Mouse (Mus musculus) heart, adult 18-20 months (tissue): ENCODE results near the gene Gclm. TPM values are rescaled to one million over a fixed set of nuclear protein-coding genes. Genes with fewer than 3 reads are reported as not detected.
A peak's percentile ranks its signal among the peaks of the same experiment; 100 is the strongest.
"Not testable (repeated sequence)": the region's sequence is repeated elsewhere in the genome, so short reads cannot be mapped to it uniquely, and the experiment has no call there.

Source experiments
- DNase-seq, 2 experiments: peaks; one replicate each; pipeline ENCODE4 v3.0.0; 2021 to 2022; ENCODE audit warnings: mixed read lengths in 1 of 2
- long read RNA-seq, 2 experiments: library from polyadenylated mRNA; stranded (forward); transcript quantifications; one replicate each; pipeline ENCODE4 v2.0.0; 2021
- total RNA-seq, 2 experiments: library from RNA; stranded (reverse); gene quantifications; 2 replicates each; pipeline ENCODE4 v1.2.3; 2021

The Gclm gene
- total RNA-seq, result 10 to 100 TPM; 42.4 to 72.6 TPM
- long read RNA-seq, experiment 1, full-length matches to known transcripts, result 28 of 29 reads
- long read RNA-seq, experiment 1, partial matches to known transcripts, result 0 of 29 reads
- long read RNA-seq, experiment 1, other reads (novel, unspliced or antisense), result 1 of 29 reads
- long read RNA-seq, experiment 2, full-length matches to known transcripts, result 14 of 16 reads
- long read RNA-seq, experiment 2, partial matches to known transcripts, result 0 of 16 reads
- long read RNA-seq, experiment 2, other reads (novel, unspliced or antisense), result 2 of 16 reads

DNA sequence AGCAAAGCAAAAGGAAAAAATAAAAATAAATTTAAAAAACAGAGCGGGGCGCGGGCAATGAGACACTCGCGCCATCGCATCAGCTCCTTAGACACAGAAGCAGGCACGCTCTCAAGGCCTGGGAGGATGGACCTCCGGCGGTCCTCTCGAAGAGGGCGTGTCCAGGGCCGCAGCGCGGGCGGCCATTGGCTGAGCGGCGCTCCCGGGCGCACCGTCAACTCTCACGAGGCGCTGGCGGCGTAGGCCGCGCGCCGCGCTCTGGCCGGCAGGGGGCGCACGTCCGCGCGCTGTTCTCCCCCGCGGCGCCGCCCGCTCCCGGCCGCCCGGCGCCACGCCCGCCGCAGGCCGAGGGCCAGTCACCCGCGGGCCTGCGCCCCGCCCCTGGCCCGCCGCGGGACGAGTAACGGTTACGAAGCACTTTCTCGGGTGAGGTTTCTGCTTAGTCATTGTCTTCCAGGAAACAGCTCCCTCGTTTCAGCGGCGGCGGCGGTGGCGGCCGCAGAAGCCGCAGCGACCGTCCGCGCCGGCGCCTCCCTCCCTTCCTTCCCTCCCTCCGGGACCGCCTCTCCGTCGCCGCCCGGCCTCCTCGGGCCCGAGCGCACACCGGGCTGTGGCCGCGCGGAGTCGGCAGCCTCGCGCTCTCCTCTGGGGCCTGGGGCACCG, at the start of gene Gclm:
Gene Gclm (plus strand): TSS at position 343 of the 663 bp plus-strand sequence.
- DNase-seq, result peak; percentile 89 to 96

DNA sequence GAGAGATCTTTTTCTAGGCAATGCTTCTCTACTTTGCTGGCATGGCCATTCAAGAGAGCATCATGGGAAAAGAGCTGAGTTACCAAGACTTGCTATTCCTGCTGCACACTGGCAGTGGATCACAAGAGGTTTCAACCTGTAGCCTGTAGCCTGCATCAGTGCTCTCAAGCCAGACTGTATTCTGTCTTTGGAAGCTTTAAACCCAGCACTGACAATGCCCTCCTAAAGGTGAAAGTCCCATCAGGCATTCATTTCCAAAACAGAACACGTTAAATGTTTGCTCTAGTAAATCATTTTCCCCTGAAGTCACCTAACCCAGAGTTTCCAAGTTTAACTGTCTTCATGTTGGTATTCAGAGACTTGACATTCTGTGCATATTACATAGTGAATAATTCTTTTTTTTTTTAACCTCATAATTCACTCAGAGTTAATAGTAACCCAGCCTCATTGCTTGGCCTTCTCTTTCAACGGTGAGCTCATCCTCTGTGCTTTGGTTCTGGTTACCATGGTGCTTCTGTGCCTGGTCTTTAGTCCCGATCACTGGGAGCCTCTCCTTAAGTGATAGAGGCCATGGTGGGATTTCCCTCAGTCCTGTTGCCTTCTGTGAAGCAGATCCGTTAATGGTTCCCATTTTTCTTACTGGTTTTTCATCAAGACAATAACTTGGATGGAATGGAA, 48.6 kb upstream of the Gclm start:
- no peak for DNase-seq

DNA sequence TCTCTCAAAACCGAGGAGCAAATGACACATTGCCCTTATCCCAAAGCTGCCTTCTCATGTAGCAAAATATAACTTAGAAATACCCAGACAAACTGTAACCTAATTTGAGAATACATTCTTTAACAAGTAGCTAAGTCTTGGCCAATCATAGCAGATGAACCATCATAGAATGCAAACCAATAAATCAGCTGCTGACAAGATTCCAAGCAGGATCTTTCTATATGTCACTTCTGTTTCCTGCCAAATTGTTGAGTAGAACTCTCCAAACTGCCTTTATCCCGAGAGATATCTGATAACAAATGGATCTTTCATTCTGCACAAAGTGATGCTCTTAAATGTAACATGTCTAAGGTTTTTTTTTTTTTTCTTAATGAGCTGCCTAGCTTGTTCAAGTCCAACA, 46.8 kb upstream of the Gclm start:
- DNase-seq, result no peak

DNA sequence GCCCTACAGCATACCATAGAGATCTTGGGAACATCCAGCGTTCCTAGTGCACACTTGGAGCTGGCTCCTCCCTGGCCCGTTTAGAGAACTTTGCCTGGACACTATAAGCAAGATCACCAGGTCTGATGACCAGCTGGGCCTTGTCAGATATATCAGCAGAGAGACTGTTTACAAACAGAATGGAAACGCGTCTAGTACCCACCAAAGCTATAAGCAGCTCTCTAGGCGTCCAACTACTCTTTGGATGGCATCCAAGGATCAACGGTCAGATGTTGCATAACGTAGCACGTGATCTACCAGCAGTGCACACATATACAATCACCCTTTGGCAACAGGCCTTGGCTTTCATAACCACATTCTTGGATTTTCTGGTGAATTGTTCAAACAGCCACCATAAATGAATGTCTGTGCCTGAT, 46.4 kb upstream of the Gclm start:
- peak; percentile 17 to 18 for DNase-seq

DNA sequence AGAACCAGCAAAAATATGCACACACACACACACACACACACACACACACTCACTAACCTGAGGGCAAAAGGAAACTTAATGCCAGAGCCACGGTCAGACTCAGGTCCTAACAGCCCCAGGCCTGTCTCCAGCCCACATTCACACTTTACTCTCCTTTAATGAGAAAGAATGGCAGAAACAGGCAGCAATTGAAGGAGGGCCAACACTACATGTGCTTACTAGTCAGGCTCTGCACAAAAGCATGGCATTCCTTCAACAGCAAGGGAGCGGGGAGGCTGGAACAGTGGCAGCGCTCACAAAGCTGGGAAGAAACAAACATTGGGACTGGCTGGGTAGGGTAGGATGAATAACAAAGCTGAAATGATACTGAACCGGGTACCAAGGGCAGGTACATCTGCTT, 45.8 kb upstream of the Gclm start:
- DNase-seq, result no peak

DNA sequence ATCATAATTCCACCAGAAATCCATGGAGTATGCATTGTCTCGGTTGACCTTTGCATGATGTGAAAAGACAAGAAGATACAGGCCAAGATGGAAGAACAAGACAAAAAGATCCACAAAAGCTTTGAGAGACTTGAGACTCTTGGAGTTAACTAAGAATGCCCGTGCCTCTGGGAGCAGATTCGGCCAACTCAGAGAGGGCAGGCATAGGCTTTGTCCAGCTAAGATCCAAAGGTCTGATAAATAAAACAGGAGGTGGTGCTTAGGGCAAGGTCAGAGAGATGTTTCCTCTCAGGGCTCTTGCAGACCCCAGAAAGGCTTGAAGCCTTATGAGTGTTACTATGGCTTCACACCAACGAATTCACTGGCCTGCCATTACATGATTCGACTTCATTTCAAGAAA, 45.3 kb upstream of the Gclm start:
- DNase-seq, result no peak

DNA sequence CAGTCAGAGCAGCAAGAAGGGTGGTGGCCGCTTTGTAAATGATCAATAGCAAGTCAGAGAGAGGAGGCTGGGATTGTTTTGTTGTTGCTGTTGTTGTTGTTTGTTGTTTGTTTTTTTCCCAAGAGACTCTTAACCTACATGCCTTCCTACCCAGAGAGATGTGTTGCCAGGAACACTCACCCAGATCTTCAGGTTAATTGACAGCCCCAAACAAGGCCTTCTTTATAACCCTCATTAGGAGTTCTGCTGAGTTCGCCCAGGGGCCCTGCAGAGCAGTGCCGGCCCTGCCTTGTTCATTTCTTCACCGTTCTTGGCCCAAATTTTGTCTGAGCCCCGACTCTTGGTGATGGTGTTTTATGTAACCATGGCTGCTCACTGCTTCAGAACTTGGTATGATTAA, 44.9 kb upstream of the Gclm start:
- DNase-seq, result no peak

DNA sequence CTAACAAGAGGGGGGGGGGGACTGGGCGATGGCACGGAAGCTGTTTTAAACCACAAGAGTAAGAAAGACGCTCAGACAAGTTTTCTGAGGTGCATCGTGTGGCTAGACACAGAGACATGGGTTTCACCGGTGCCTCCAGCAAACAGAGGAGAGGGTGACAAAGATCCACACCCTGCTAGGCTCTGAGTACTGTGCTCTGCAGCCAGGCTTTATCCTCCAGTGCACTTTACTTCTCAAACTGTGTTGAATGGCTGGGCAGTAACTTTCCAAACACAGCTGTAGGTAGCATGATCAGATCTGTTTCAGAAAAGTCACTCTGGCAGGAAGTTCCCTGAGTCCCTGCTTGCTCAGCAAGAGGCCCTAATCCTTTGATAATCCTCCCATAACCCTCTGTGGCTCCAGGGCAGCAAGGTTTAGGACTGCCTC, 43.0 kb upstream of the Gclm start:
- no peak for DNase-seq

DNA sequence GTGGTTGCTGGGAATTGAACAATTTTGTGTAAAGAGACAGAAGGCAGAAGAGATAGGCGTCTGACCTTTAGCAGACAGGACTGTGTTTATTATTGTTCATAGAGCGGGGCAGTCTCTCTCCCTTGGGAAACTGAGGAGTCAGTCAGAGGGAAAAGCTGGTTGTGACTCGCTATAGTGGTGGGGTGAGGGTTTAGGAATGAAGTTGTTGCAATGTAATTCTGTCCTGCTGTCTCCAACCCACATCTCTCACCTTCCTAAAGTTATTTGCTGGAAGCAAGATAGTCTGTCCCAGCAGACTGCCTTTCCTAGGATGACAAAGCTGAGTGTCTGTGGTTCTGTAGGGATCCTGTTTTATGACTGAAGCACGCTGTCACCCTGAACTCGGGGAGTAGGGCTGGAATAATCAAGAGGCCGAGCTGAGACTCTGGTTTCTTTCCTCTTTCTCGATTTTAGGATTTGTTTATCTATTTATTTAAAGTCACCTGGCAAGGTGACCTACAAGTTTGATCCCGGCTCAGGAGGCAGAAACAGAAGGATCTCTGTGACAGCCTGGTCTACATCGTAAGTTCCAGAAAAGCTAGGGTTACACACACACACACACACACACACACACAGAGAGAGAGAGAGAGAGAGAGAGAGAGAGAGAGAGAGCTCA, 41.6 kb upstream of the Gclm start:
- no peak for DNase-seq

DNA sequence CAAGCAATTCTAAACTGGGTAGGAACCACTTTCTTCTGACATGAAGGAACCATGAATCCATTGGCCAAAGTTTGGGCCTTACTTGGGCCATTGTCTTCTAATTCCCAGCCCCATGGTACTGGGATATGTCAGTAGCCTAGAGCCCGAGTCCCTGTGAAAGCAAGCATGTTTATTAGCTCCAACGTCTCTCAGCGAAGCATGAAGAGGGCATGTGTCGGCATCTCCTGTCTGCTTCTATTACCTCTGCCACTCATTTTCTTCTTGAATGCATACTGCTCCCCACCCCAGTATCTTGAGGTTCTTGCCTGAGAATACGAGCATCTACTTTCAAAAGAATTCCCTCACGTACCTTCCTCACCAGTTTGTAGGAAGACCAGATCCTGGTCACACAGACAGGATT, 39.6 kb upstream of the Gclm start:
- no peak for DNase-seq

DNA sequence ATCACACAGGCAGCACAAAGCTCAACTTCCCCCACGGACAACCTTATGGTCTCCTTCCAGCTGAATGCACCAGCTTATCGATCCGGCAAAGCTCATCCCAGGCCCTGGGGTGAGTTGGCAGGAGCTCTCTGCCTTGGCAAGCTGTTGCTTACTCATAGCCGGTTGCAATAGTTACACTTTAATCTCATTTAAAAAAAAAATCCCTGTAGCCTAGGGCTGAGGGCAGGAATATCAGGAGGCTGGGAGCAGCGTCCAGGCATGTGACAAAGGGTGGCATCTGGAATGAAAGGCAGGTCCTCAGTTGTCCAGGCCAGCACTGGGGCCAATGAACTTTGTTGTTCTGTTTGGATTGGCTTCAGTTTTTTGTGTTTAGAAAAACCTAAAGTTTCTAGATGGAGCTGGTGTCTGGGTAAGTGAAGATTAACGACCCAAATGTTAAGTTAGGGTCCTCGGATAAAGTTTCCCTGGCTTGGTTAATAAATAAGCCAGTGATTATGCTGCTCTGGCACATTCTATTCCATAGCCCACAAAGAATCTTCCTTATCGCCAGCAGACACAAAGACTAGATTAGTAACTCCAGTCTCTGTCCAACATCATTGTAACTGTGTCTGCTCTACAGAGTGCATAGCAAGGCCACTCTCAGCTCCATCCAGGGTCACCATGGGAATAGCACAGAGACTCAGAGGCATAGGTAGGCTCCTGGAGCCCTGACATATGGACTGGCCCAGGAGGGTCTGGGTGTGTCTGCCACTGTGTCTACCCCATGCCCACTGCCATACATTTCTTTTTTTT, 38.9 kb upstream of the Gclm start:
- no peak for DNase-seq

DNA sequence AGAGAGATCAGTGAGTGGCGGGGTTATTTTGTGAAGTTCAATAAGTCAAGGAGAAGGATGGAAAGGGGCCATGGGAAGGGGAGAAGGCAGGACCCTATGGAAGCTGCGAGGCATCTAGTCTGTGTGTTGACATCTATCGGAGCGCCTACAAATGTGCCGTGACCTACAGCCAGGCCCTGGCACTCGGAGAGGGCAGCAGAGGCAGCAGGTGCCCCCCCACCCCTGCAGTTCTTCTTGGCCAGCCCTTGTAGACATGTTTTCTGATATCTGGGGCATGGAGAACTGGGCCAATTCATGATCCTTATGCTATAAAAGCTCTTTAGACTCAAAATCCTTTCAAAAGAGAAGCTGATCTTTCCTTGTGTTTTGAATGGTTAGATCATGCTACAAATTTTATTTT, 37.6 kb upstream of the Gclm start:
- DNase-seq, result no peak

DNA sequence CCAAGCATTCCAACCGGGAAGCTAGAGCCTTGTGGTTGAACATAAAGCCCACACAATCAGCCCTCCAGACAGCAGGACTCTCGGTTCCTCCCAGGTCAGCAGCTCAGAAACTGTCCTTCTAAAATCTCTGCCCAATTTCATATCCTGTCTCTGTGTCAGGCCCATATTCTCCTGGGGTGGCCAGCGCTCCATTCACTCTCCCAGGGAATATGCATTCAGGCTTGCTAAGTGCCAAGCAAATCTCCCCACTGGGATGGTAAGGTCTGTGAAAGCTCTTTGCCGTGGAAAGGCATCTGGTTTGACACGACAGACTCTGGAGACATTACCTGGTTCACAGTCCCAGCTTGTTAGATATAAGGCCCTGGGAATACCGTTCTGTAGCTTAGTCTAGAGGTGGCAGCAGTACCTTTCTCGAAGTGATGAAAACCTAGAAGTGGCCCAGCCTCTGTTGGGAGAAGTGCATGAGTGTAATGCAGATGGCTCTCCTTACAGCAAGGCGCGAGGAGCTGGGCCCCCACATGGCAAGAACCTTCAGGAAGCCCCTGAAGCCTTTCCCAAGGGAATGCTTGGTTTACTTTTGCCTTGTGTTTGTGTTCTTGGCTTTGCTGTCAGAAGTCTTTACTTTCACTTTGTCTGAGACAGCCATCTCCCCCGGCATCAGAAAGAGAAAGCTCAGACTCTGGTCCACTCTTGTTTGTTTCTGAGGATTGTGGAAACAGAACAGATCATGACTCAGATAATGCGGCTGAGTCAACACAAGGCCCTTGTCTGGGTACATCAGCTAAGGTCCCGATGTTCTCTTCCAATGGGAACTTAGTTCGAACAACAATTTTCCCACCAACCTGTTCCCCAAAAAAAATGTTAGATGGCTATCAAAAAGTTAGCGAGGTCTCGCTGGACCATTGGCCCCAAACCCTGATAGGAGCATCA, 36.8 kb upstream of the Gclm start:
- DNase-seq, result no peak

DNA sequence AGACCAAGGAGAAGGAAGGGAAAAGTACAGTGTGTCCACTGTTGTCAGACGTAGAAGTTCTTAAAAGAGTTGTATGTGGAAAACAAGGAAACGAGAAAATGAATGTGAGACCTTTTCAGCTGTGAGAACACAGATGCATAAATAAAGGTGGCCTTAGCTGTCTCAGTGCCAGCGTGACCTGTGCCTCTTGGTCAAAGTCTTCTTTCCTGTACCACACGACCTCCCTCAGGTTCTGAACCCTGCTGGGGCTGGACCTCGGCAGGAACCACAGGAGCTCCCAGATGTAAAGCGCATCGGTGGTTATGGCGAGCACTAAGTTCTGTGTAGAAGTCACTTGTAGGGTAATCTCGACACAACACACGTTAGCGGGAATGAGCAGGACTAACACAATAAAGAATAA, 35.8 kb upstream of the Gclm start:
- DNase-seq, result no peak

DNA sequence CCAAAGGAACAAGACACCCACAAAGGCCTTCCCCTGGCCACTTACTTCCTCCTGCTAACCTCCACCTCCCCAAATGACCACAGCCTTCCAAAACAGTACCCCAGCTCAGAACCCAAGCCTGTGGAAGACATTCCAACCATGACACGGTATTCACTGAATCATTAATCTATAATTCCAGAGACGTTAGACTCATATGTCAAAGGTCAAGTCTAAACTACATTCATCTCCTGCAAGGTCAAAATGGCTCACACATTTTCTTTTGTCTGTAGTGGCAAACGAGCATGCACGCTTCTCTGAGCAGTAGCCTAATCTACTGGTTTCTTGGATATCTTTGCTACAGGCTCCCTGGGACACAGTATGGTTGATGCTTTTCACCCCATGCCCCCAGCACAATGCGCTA, 34.9 kb upstream of the Gclm start:
- DNase-seq, result no peak

DNA sequence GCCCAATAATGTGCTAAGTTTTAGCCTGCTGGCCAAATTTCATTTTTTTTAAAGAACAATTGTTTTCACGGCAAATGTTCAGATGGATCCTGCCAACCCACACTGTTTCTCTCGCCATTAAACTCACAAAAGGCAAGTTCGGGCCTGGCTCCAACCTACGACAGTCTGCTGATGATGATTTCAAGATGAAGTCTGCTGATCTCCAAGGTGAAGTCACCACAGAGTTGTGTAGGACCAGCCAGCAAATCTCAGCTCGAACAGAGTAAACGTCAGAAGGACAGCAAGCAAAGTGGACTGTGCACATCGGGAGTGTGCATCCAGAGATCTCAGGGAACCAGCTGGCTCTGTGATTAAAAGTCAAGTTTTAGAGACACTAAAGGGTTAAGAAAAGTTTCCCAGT, 34.5 kb upstream of the Gclm start:
- no peak for DNase-seq

DNA sequence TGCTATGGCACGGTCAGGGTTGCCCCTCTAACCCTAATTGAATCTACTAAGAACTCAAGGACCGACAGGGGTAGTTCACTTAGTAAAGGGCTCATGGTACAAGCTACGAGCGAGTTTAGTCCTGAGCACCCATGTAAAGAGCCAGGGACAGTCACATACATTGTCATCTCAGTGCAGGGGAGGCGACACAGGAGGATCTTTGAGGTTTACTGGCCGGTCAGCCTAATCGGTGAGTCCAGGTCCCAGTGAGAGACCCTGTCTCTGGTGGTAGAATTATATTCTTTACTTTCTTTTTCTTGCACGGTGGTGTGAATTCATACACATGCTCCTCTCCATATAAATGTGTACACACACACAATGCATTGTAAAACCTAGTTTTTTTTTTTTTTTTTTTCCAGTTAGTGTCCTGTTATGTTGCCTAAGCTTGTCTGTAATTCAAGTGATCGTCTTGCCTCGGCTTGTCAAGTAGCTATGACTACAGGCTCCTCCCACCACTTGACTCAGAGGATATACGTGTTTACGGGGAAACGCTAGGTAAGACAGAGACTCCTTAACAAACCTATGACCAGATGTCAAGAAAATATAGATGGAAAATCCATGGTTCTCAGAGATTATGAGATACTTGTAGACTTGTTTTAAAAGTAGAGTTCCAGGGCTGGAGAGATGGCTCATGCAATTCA, 33.8 kb upstream of the Gclm start:
- DNase-seq, result no peak

DNA sequence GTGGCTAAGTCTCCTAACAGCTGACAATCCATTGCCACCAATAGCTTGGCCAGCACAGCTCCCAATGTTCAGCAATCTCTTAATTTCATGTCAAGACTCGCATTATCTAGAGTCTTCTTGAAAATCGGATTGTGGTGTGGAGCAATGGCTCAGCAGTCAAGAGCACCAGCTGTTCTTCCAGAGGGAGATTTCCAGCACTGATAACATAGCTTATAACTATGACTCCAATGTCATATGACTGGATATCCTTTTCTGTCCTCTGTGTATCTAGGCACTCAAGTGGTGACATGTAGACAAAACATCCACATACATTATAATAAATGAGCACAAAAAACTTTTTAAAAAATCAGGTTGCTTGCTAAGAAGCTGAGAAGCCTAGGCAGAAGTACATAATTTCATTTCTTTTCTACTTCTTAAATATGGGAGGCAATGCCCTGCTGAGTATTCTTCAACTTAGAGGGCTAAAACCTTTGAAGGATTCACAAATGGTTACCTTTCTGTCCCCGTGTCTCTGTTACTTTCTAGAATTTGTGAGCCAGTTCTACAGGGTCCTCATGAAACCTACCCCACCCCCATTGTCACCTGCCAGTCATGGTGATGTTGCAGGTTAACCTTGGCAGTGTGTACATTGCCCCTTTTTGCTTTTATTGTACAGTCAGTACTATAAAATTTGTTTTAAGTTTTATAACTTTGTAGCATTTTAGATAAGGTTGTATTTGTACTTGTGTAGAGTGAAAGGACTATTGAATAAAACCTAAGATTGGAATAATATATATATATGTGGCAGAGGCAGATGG, 23.9 kb upstream of the Gclm start:
- DNase-seq, result no peak

DNA sequence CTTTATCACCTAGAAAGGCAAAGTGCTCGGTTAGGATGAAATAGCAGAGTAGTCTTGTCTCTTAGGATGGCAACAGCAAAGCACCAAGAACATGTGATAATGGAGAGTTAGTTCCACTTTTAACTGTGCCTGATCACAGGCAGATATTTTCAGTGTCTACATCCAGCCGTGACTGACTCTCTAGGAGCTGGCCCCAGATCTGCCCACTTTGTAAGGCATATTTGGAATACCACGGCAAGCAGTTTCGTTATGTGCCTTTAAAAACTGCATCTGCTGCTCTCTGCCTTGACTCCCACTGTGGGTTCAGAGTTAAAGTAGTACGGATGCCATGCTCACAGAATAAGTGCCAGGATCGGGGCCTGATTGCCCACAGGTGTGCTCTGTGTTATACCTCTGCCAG, 18.4 kb upstream of the Gclm start:
- not testable (repeated sequence) for DNase-seq

DNA sequence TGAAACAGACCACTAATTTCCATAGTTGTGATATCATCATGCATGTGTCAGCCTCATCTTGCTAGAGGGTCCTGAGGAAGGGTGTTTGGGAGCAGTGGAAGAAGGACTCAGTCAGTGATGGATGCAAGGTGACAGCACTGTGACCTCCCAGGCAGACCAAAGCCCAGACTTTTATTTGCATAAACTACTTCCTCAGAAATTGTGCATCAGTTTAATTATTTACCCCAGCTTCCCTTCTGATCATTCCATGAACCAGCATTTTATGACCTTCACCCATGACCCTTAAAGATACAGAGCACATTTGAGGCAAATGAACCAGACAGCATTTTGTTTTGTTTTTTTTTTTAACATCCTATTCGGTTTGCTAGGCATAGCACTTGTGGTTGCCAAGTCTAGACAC, 9.6 kb upstream of the Gclm start:
- DNase-seq, result no peak
